In the genomic region with DNA sequence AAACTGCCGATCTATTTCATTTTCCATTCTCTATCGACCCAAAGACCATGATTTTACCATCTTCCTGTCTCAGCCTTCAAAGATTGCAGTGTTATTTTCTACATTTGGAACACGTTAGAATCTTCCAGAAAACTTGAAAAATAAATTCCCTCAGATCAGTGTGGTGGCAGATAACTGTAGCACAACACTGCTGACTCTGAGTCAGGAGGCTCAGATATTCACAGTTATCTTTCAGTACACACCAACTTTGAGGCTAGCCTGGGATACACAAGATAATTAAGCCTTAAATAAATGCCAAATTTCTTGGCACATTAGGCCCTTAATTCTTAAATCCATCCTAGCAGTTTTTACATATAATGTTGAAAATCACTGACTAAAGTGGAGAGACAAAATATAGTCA, we compare ENCODE assay signal across 20 mouse cellular contexts. TPM values are rescaled to one million over a fixed set of nuclear protein-coding genes. Genes with fewer than 3 reads are reported as not detected.
DNase-seq lines count a peak whose midpoint lies in the region; ATAC-seq lines count a peak whose summit lies in the region.
"Had no signal": no experiment of that assay in that cellular context is flagged by ENCODE, and none has a peak within 500 bp of the region (broad histone marks: within the 10 kb centered on the region; RNA-seq: fewer than 3 reads in every experiment).

No protein-coding gene starts in this region.

- DNase-seq in midbrain, embryonic 11.5 days (ENCODE audit: low spot score, missing footprints): peak; percentile 79
- no peak for DNase-seq in yolk sac, embryonic 10.5 days (ENCODE audit: low spot score)
- DNase-seq in heart, embryonic 10.5 days (ENCODE audit: low spot score): no peak
- DNase-seq in cerebellum, adult 18-20 months: no peak
- DNase-seq: adrenal gland, adult 2 months; adrenal gland, postnatal 36 days; cerebellum, adult 2 months; cerebellum, postnatal 10 days; gastrocnemius, postnatal 10 days; heart, adult 2 months had no signal

- no peak for ATAC-seq in midbrain, embryonic 11.5 days (ENCODE audit: low FRiP score)
- no peak for ATAC-seq in midbrain, embryonic 16.5 days
- ATAC-seq in erythroid progenitor cell, adult 5-6 weeks (replicated peaks; ENCODE audit: low FRiP score, poor library complexity, severe bottlenecking): peak; percentile 95
- peak; percentile 93 for ATAC-seq in liver, embryonic 15.5 days (ENCODE audit: insufficient read depth)
- peak; percentile 74 for ATAC-seq in megakaryocyte-erythroid progenitor cell, adult 5-6 weeks (replicated peaks; ENCODE audit: low FRiP score, low TSS enrichment, poor library complexity, severe bottlenecking)
- ATAC-seq: forebrain, embryonic 15.5 days had no signal

- 89% methylated on average over 3 of the region's 3 CpGs for WGBS in midbrain, embryonic 11.5 days
- WGBS in midbrain, embryonic 16.5 days: 96% methylated on average over 3 of the region's 3 CpGs
- WGBS in liver, embryonic 15.5 days (ENCODE audit: insufficient replicate concordance): 52% methylated on average over 3 of the region's 3 CpGs
- WGBS in heart, embryonic 10.5 days: 86% methylated on average over 3 of the region's 3 CpGs

- H3K36me3 ChIP-seq in midbrain, embryonic 11.5 days (ENCODE audit: control insufficient read depth, insufficient read depth, low read length): peaks cover 23% of the 10 kb centered on the region
- H3K36me3 ChIP-seq in midbrain, embryonic 16.5 days (ENCODE audit: control insufficient read depth, insufficient read depth, low read length): peaks cover 30% of the 10 kb centered on the region
- H3K36me3 ChIP-seq in liver, embryonic 15.5 days (replicated peaks): peaks cover 73% of the 10 kb centered on the region
- peaks cover 82% of the 10 kb centered on the region for H3K36me3 ChIP-seq in heart, embryonic 10.5 days

- no peak overlapping the region for H3K27ac ChIP-seq in midbrain, embryonic 11.5 days (ENCODE audit: low read depth, low read length)
- no peak overlapping the region for H3K27ac ChIP-seq in midbrain, embryonic 16.5 days (ENCODE audit: low read length)
- no peak overlapping the region for H3K27ac ChIP-seq in liver, embryonic 15.5 days (replicated peaks)
- no peak overlapping the region for H3K27ac ChIP-seq in heart, embryonic 10.5 days
- H3K27ac ChIP-seq: embryonic facial prominence, embryonic 10.5 days; forebrain, embryonic 15.5 days; heart, adult 2 months; hindbrain, embryonic 15.5 days had no signal

- no peak overlapping the region for H3K4me3 ChIP-seq in midbrain, embryonic 11.5 days (ENCODE audit: low read depth, low read length)
- no peak overlapping the region for H3K4me3 ChIP-seq in midbrain, embryonic 16.5 days (ENCODE audit: low read depth, low read length)
- H3K4me3 ChIP-seq in liver, embryonic 15.5 days (replicated peaks): no peak overlapping the region
- H3K4me3 ChIP-seq in heart, embryonic 10.5 days: no peak overlapping the region
- H3K4me3 ChIP-seq: embryonic facial prominence, embryonic 10.5 days; erythroblast, embryonic 14.5 days; forebrain, embryonic 15.5 days; heart, adult 2 months; heart, embryonic 12.5 days; hindbrain, embryonic 15.5 days had no signal

- H3K4me2 ChIP-seq in midbrain, embryonic 11.5 days: no peak overlapping the region
- no peak overlapping the region for H3K4me2 ChIP-seq in midbrain, embryonic 16.5 days (ENCODE audit: low read length)
- H3K4me2 ChIP-seq in liver, embryonic 15.5 days: no peak overlapping the region
- H3K4me2 ChIP-seq: forebrain, embryonic 15.5 days; heart, embryonic 12.5 days; hindbrain, embryonic 15.5 days had no signal

- no peak overlapping the region for H3K9ac ChIP-seq in midbrain, embryonic 11.5 days (ENCODE audit: low read length)
- H3K9ac ChIP-seq in midbrain, embryonic 16.5 days (ENCODE audit: low read depth, low read length): no peak overlapping the region
- H3K9ac ChIP-seq in liver, embryonic 15.5 days: no peak overlapping the region
- H3K9ac ChIP-seq: forebrain, embryonic 15.5 days; heart, embryonic 12.5 days; hindbrain, embryonic 15.5 days had no signal

- H3K4me1 ChIP-seq in midbrain, embryonic 11.5 days (ENCODE audit: control insufficient read depth, insufficient read depth, low read length): no peaks in the 10 kb centered on the region
- no peaks in the 10 kb centered on the region for H3K4me1 ChIP-seq in midbrain, embryonic 16.5 days (ENCODE audit: control insufficient read depth, insufficient read depth, low read length)
- H3K4me1 ChIP-seq in liver, embryonic 15.5 days (replicated peaks): peaks cover 19% of the 10 kb centered on the region
- H3K4me1 ChIP-seq in heart, embryonic 10.5 days: no peaks in the 10 kb centered on the region
- H3K4me1 ChIP-seq: embryonic facial prominence, embryonic 10.5 days; forebrain, embryonic 15.5 days; heart, embryonic 12.5 days; hindbrain, embryonic 15.5 days had no signal

- no peaks in the 10 kb centered on the region for H3K27me3 ChIP-seq in midbrain, embryonic 11.5 days (ENCODE audit: control insufficient read depth, insufficient read depth, low read length)
- no peaks in the 10 kb centered on the region for H3K27me3 ChIP-seq in midbrain, embryonic 16.5 days (ENCODE audit: control insufficient read depth, insufficient read depth, low read depth, low read length)
- H3K27me3 ChIP-seq in liver, embryonic 15.5 days: no peaks in the 10 kb centered on the region
- no peaks in the 10 kb centered on the region for H3K27me3 ChIP-seq in heart, embryonic 10.5 days (ENCODE audit: insufficient read depth, poor library complexity, severe bottlenecking)
- H3K27me3 ChIP-seq: CH12.LX; forebrain, embryonic 15.5 days; heart, embryonic 12.5 days; hindbrain, embryonic 15.5 days had no signal

- H3K9me3 ChIP-seq in midbrain, embryonic 11.5 days (ENCODE audit: control insufficient read depth, low read length): no peaks in the 10 kb centered on the region
- H3K9me3 ChIP-seq in midbrain, embryonic 16.5 days (replicated peaks; ENCODE audit: control insufficient read depth, low read length, poor library complexity, severe bottlenecking): no peaks in the 10 kb centered on the region
- H3K9me3 ChIP-seq in liver, embryonic 15.5 days (replicated peaks): no peaks in the 10 kb centered on the region
- no peaks in the 10 kb centered on the region for H3K9me3 ChIP-seq in heart, embryonic 10.5 days
- H3K9me3 ChIP-seq: embryonic facial prominence, embryonic 10.5 days; forebrain, embryonic 15.5 days; heart, embryonic 12.5 days; hindbrain, embryonic 15.5 days had no signal

RNA-seq across cellular contexts. Expression of a gene that starts 41.6 kb away (rescaled TPM):
- 11.1 and 12.1 TPM in 2 replicates for polyA plus RNA-seq in midbrain, embryonic 11.5 days (2014; fragmentation: Nextera tagmentation; extraction: Ambion mirVana)
- polyA plus RNA-seq in midbrain, embryonic 16.5 days (2015; fragmentation: Nextera tagmentation; extraction: Ambion mirVana): 6.9 and 8.3 TPM in 2 replicates
- 58.0 and 63.3 TPM in 2 replicates for total RNA-seq in erythroid progenitor cell, adult 5-6 weeks (2015; ENCODE audit: low replicate concordance)
- 61.8 and 66.0 TPM in 2 replicates for total RNA-seq in erythroid progenitor cell, adult 5-6 weeks (2017; ENCODE audit: low replicate concordance)
- 5.3 and 5.7 TPM in 2 replicates for polyA plus RNA-seq in liver, embryonic 15.5 days (2015; fragmentation: Nextera tagmentation; extraction: Ambion mirVana)
- total RNA-seq in megakaryocyte-erythroid progenitor cell, adult 5-6 weeks (2014; fragmentation: Nextera tagmentation): 73.2 and 76.6 TPM in 2 replicates
- total RNA-seq in megakaryocyte-erythroid progenitor cell, adult 5-6 weeks (2017): 56.8 and 65.8 TPM in 2 replicates
- 7.9 and 10.9 TPM in 2 replicates for polyA plus RNA-seq in heart, embryonic 10.5 days (2016; fragmentation: Nextera tagmentation; extraction: Ambion mirVana)

RNA-seq across cellular contexts. Expression of a gene that starts 51.3 kb away (rescaled TPM):
- polyA plus RNA-seq in midbrain, embryonic 11.5 days (2014; fragmentation: Nextera tagmentation; extraction: Ambion mirVana): 78.4 and 80.5 TPM in 2 replicates
- polyA plus RNA-seq in midbrain, embryonic 16.5 days (2015; fragmentation: Nextera tagmentation; extraction: Ambion mirVana): 53.0 and 62.5 TPM in 2 replicates
- 46.9 and 62.9 TPM in 2 replicates for total RNA-seq in erythroid progenitor cell, adult 5-6 weeks (2015; ENCODE audit: low replicate concordance)
- total RNA-seq in erythroid progenitor cell, adult 5-6 weeks (2017; ENCODE audit: low replicate concordance): 29.0 and 35.2 TPM in 2 replicates
- polyA plus RNA-seq in liver, embryonic 15.5 days (2015; fragmentation: Nextera tagmentation; extraction: Ambion mirVana): 21.1 and 21.3 TPM in 2 replicates
- total RNA-seq in megakaryocyte-erythroid progenitor cell, adult 5-6 weeks (2014; fragmentation: Nextera tagmentation): 81.3 and 88.8 TPM in 2 replicates
- total RNA-seq in megakaryocyte-erythroid progenitor cell, adult 5-6 weeks (2017): 52.9 and 57.0 TPM in 2 replicates
- 43.7 and 51.5 TPM in 2 replicates for polyA plus RNA-seq in heart, embryonic 10.5 days (2016; fragmentation: Nextera tagmentation; extraction: Ambion mirVana)

Comparison
In these comparisons a context has a peak if more than half of its experiments do, and no peak if none do; other contexts are left out.
1. ATAC-seq: peak in erythroid progenitor cell, adult 5-6 weeks (single experiment), liver, embryonic 15.5 days (single experiment) and megakaryocyte-erythroid progenitor cell, adult 5-6 weeks (single experiment); none in midbrain, embryonic 11.5 days (single experiment) and midbrain, embryonic 16.5 days (single experiment).